Mouse (Mus musculus) heart, embryonic 14.5 days (tissue): ENCODE data around the gene Rasgef1b. TPM values are rescaled to one million over a fixed set of nuclear protein-coding genes. Genes with fewer than 3 reads are reported as not detected.

ENCODE experiments used
- ATAC-seq: fragments of 200-750 bp; cut with Nextera tagmentation; 2 replicates; pipeline ENCODE4 v1.8.0; 2017; ENCODE audit warnings: low read depth, moderate TSS enrichment; ENCODE audit not compliant: insufficient number of reproducible peaks, insufficient read depth, low FRiP score
- H3K27ac ChIP-seq, 2 experiments: fragments of 200-500 bp in 1 of 2; fragments of 300-500 bp in 1 of 2; sonication (generic) in 1 of 2; replicated peaks in 1 of 2; 2 replicates each; pipeline ENCODE4 v1.5.1; 2012 to 2014; ENCODE audit warnings: low read depth in 2 of 2, low read length in 2 of 2, control low read depth in 1 of 2, mild to moderate bottlenecking in 1 of 2, mixed read lengths in 1 of 2; ENCODE audit not compliant: control insufficient read depth in 1 of 2, insufficient read depth in 1 of 2
- H3K27me3 ChIP-seq: fragments of 300-500 bp; sonication (generic); 2 replicates; pipeline ENCODE4 v1.6.1; 2014; ENCODE audit warnings: mild to moderate bottlenecking, low read length, control low read depth; ENCODE audit not compliant: control insufficient read depth, insufficient read depth
- H3K36me3 ChIP-seq: fragments of 300-500 bp; sonication (generic); 2 replicates; pipeline ENCODE4 v1.6.1; 2014; ENCODE audit warnings: mild to moderate bottlenecking, control low read depth, low read length, mixed read lengths; ENCODE audit not compliant: control insufficient read depth, insufficient read depth
- H3K4me1 ChIP-seq, 2 experiments: fragments of 200-500 bp in 1 of 2; fragments of 300-500 bp in 1 of 2; sonication (generic) in 1 of 2; 2 replicates each; pipeline ENCODE4 v1.6.1; 2012 to 2014; ENCODE audit warnings: low read length in 2 of 2, control low read depth in 1 of 2, mixed read lengths in 1 of 2; ENCODE audit not compliant: control insufficient read depth in 2 of 2, insufficient read depth in 2 of 2
- H3K4me2 ChIP-seq: fragments of 300-500 bp; sonication (generic); 2 replicates; pipeline ENCODE4 v1.6.1; 2014; ENCODE audit warnings: mild to moderate bottlenecking, low read length
- H3K4me3 ChIP-seq, 2 experiments: fragments of 200-500 bp in 1 of 2; fragments of 300-500 bp in 1 of 2; sonication (generic) in 1 of 2; 2 replicates each; pipeline ENCODE4 v1.5.1; 2012 to 2014; ENCODE audit warnings: low read length in 2 of 2, mild to moderate bottlenecking in 2 of 2, control low read depth in 1 of 2, low read depth in 1 of 2, moderate library complexity in 1 of 2; ENCODE audit not compliant: control insufficient read depth in 1 of 2, insufficient read depth in 1 of 2
- H3K9ac ChIP-seq: fragments of 300-500 bp; sonication (generic); 2 replicates; pipeline ENCODE4 v1.6.1; 2014; ENCODE audit warnings: mild to moderate bottlenecking, low read length
- H3K9me3 ChIP-seq: fragments of 300-500 bp; sonication (generic); 2 replicates; pipeline ENCODE4 v1.6.1; 2016; ENCODE audit warnings: low read length, control low read depth; ENCODE audit not compliant: control insufficient read depth
- WGBS: fragments of 180-500 bp; shearing (Covaris S2); extraction: QIAGEN DNeasy Blood & Tissue Kit; methylation state at CpG from one replicate; pipeline ENCODE4 v1.1.7; 2014; 5-methylcytosine and 5-hydroxymethylcytosine counted together
- polyA plus RNA-seq: library from polyadenylated mRNA; unstranded; fragments of >200 nt; fragmentation: Nextera tagmentation; extraction: Ambion mirVana; gene quantifications from 2 replicates; pipeline ENCODE4 v1.2.1, GENCODE M21; 2014

Rasgef1b gene
- polyA plus RNA-seq, 1 experiment from 2014 or later = 45.9 TPM

DNA sequence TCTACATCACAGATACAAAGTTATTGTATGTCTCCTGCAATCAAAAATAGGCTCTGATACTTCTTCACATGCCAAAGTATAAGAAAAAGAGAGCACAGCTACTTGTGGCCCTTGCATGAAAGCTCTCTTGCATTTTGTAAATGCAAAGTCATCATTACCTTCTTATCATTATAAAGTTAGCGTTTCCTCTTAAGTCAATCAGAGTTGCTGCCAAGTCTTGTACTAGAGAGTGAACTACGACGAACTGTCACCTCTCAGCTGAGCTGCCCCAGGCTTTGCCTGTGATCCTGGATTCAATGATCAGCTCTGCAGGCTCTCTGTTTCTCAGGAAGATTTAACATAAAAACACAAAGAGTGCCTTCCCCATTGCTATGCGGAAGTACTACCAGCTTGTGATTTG, 209.8 kb downstream of the Rasgef1b start:
- Histone ChIP-seq H3K27me3 (no peaks in the 10 kb centered on the region), H3K4me2 (no peak overlapping the region), H3K27ac (no peak overlapping the region), H3K9me3 (no peaks in the 10 kb centered on the region), H3K36me3 (no peaks in the 10 kb centered on the region), H3K9ac (no peak overlapping the region), H3K4me3 (no peak overlapping the region), H3K4me1 (peaks cover 21 to 36% of the 10 kb centered on the region in 2 experiments)
- no peak for ATAC-seq
- WGBS = 23% methylated on average over 4 of the region's 4 CpGs

DNA sequence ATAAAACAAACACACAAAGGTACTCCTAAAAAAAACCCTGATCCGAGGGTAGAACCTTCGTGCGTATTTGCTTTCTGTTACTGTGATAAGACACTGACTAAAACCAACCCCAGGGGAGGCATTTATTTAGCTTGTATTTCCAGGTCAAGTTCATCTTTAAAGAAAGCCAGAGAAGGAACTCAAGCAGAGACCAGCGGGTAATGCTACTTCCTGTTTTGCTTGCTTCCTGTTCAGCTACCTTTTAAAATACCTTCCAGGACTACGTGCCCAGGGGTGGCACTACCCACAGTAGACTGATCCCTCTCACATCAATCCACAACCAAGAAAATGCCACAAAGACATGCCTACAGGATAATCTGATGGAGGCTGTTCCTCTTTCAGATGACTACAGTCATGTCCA, 212.7 kb downstream of the Rasgef1b start:
- Histone ChIP-seq H3K27me3 (no peaks in the 10 kb centered on the region), H3K9me3 (no peaks in the 10 kb centered on the region), H3K27ac (no peak overlapping the region; a peak in 1 of 4 replicates), H3K4me3 (no peak overlapping the region), H3K9ac (no peak overlapping the region), H3K4me1 (peaks cover 7 to 14% of the 10 kb centered on the region in 2 experiments), H3K4me2 (no peak overlapping the region), H3K36me3 (no peaks in the 10 kb centered on the region)
- WGBS = 58% methylated on average over 5 of the region's 5 CpGs
- no peak for ATAC-seq

DNA sequence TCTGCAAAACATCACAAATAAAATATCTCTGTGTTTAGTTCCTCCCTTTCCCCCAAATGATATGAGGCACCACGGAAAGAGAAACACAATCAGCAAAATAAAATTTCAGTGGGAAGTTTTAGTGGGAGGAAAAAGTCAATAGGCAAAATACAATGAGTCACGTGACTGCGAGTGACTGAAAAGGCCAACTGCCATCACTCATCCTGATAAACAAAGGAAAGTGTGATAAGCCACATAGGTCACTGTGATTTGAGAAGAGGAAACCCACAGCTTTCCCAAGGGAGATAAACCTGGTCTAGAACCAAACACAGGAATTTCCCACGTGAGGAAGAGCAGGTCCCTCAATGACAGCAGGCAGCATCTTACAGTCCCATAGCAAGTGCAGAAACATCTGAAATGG, 213.1 kb downstream of the Rasgef1b start:
- H3K9me3 ChIP-seq = no peaks in the 10 kb centered on the region
- no peak overlapping the region; a peak in 1 of 4 replicates for H3K27ac ChIP-seq
- no peak overlapping the region for H3K9ac ChIP-seq
- no peaks in the 10 kb centered on the region for H3K27me3 ChIP-seq
- no peaks in the 10 kb centered on the region for H3K36me3 ChIP-seq
- no peak overlapping the region for H3K4me2 ChIP-seq
- WGBS = 24% methylated on average over 4 of the region's 4 CpGs
- ATAC-seq = no peak
- no peak overlapping the region for H3K4me3 ChIP-seq
- peaks cover 4 to 9% of the 10 kb centered on the region in 2 experiments; a peak in 3 of 4 replicates for H3K4me1 ChIP-seq

DNA sequence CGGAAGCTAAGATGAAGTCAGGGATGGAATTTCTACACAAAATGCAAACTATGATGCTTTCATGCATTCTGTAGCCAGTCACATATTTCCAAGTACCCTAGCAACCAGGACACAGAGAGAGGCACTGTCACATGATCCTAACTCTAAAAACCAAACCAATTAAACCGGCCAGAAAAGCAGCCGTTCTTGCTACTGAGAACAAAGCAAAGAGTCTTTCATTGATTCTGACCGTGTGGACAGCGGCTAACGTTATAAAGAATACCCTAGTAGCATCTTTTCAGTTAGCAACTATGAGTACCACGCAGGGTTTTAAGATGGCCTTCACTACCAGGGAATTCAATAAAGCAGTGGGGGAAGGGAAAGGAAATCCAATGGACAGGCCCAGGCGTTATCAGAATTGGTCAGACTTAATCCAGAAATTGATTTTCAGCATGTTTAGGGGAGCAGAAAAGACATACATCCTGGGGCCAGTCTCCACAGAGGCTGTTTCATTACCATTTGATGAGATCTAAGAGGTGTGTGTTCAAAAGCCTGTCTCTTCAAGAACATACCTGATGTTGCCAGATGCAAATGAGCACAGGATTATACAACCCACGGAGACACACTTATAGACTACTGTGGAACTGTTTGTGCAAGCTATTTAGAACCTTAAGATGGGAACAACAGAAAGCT, 215.5 kb downstream of the Rasgef1b start:
- H3K27me3 ChIP-seq = no peaks in the 10 kb centered on the region
- no peaks in the 10 kb centered on the region; a peak in 1 of 4 replicates for H3K4me1 ChIP-seq
- H3K36me3 ChIP-seq = no peaks in the 10 kb centered on the region
- no peak overlapping the region for H3K27ac ChIP-seq
- ATAC-seq = no peak
- no peaks in the 10 kb centered on the region for H3K9me3 ChIP-seq
- WGBS = 85% methylated on average over 9 of the region's 9 CpGs
- no peak overlapping the region for H3K9ac ChIP-seq
- no peak overlapping the region for H3K4me2 ChIP-seq
- H3K4me3 ChIP-seq = no peak overlapping the region

DNA sequence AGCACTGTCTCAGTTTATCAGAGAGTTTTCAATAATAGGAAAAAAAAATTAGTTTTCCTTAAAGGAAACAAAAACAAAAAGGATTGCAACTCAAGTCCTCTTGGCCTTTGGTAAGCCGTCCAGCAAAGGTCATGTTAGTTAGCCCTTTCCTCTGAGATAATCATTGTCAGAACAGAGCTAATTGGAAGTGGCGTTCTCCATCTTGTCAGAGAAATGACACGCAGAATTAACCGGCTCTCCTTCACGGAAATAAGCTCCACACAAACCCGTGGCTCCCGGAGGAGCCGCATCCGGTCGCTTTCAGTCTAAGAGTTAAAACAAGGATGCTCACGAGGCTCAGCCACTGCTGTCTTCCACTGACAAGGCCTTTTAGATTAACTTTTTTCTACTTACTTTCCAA, 217.8 kb downstream of the Rasgef1b start:
- H3K9me3 ChIP-seq = no peaks in the 10 kb centered on the region
- H3K4me3 ChIP-seq = no peak overlapping the region
- H3K27me3 ChIP-seq = no peaks in the 10 kb centered on the region
- H3K27ac ChIP-seq = no peak overlapping the region
- H3K9ac ChIP-seq = no peak overlapping the region
- H3K4me2 ChIP-seq = no peak overlapping the region
- 66% methylated on average over 11 of the region's 11 CpGs for WGBS
- no peaks in the 10 kb centered on the region; a peak in 1 of 4 replicates for H3K4me1 ChIP-seq
- ATAC-seq = no peak
- no peaks in the 10 kb centered on the region for H3K36me3 ChIP-seq

DNA sequence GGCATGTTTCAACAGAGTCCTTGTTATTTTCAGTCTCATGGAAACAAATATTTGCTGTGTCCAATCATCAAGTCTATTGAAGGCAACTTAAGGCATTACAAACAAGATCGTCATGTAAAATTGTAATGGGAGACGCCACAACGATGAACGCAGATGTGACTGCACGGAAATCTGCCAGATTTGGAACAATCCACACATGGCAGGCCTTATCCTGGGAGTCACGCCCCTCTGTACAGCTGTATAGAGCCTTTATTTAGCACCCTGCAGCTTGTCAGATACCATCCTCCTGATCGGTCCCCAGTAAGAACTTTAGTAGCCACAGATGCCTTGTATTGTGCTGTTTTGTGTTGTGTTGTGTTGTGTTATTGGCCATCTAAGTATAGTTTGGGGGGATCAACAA, 222.8 kb downstream of the Rasgef1b start:
- Histone ChIP-seq H3K4me3 (no peak overlapping the region), H3K9ac (no peak overlapping the region), H3K36me3 (no peaks in the 10 kb centered on the region), H3K4me1 (no peaks in the 10 kb centered on the region; a peak in 1 of 4 replicates), H3K4me2 (no peak overlapping the region), H3K27me3 (no peaks in the 10 kb centered on the region), H3K9me3 (no peaks in the 10 kb centered on the region), H3K27ac (no peak overlapping the region)
- ATAC-seq = no peak
- 76% methylated on average over 7 of the region's 7 CpGs for WGBS

DNA sequence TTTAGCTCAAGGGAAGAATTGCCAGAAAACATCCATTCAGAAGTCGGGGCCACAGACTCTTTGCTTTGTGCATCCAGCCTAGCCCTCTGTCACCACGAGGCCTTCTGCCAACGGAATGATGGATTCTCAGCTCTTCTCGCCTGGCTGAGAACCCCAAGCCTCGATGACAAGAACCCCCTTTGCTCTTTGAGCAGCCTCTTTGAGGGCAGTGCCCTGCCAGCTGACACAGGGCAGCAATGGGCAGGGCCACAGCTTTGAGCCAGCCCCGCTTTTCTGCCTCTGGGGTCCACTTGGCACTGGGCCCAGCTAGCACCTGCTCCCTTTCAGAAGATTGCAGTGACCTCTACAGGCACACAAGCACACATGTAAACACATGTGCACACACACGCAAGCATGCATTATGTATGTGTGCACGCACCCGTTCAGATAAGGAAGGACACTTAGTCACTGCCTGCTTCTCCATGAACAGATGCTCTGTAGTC, 224.5 kb downstream of the Rasgef1b start:
- Histone ChIP-seq H3K4me1 (no peaks in the 10 kb centered on the region; a peak in 1 of 4 replicates), H3K9ac (no peak overlapping the region), H3K27ac (no peak overlapping the region), H3K9me3 (no peaks in the 10 kb centered on the region), H3K27me3 (no peaks in the 10 kb centered on the region), H3K36me3 (no peaks in the 10 kb centered on the region), H3K4me2 (no peak overlapping the region), H3K4me3 (no peak overlapping the region)
- ATAC-seq = no peak
- WGBS = 80% methylated on average over 9 of the region's 9 CpGs

DNA sequence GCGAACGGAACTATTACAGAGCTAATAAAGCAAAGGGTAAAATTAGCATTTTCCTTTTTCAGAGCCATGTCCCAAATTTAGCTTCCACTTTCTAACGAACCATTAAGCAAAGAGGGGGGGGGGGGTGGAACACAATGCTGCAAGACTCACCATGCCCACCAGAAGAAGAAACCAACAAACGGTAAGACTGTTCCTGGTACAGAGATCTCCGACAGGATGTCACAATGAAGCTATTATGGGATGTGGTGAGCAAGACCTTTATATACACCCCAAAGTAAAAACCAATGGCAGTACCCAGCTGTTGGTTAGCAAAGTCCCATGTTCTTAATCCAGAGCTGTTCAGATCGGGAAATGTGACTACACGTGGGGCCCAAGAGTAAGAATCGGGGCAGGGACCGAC, 226.2 kb downstream of the Rasgef1b start:
- ATAC-seq = no peak
- no peak overlapping the region for H3K27ac ChIP-seq
- no peak overlapping the region for H3K4me3 ChIP-seq
- no peak overlapping the region for H3K9ac ChIP-seq
- H3K9me3 ChIP-seq = no peaks in the 10 kb centered on the region
- H3K36me3 ChIP-seq = no peaks in the 10 kb centered on the region
- no peaks in the 10 kb centered on the region for H3K27me3 ChIP-seq
- WGBS = 82% methylated on average over 9 of the region's 9 CpGs
- no peak overlapping the region for H3K4me2 ChIP-seq
- H3K4me1 ChIP-seq = no peaks in the 10 kb centered on the region; a peak in 1 of 4 replicates
